Mouse (Mus musculus): ENCODE results near the gene Brd7.

- TF ChIP-seq GATA1 (IDR thresholded peaks at IDR 0.05; ENCODE audit: low read length) (no peak), TAL1 (IDR thresholded peaks at IDR 0.05; ENCODE audit: low read length) (no peak)
Observed at GRCm38 (mm10) chr8:88325795-88326194, 36.2 kb downstream of the Brd7 start.

Measured in erythroblast, embryonic 14.5 days (primary cell).